Mouse (Mus musculus) lung, postnatal 0 days (tissue): ENCODE data around the gene Ppa1. TPM values are rescaled to one million over a fixed set of nuclear protein-coding genes. Genes with fewer than 3 reads are reported as not detected.

ENCODE experiments used
- ATAC-seq: fragments of 200-750 bp; cut with Nextera tagmentation; 2 replicates; pipeline ENCODE4 v1.8.0; 2017; ENCODE audit warnings: moderate library complexity
- DNase-seq: peaks from one replicate; pipeline ENCODE4 v3.0.0-alpha.2; 2016; ENCODE audit warnings: low spot score
- H3K27ac ChIP-seq: fragments of 300-500 bp; sonication (generic); 2 replicates; pipeline ENCODE4 v1.5.1; 2014; ENCODE audit warnings: antibody characterized with exemption, mild to moderate bottlenecking, low read length, mixed read lengths
- H3K27me3 ChIP-seq: fragments of 300-500 bp; sonication (generic); replicated peaks from 2 replicates; pipeline ENCODE4 v1.6.1; 2014; ENCODE audit warnings: low read length, mixed read lengths; ENCODE audit not compliant: insufficient read depth
- H3K36me3 ChIP-seq: fragments of 300-500 bp; sonication (generic); 2 replicates; pipeline ENCODE4 v1.6.1; 2014; ENCODE audit warnings: low read length, mixed read lengths; ENCODE audit not compliant: insufficient read depth
- H3K4me1 ChIP-seq: fragments of 300-500 bp; sonication (generic); 2 replicates; pipeline ENCODE4 v1.6.1; 2014; ENCODE audit warnings: antibody characterized with exemption, low read depth, low read length, mixed read lengths; ENCODE audit not compliant: insufficient read depth
- H3K4me2 ChIP-seq: fragments of 300-500 bp; sonication (generic); replicated peaks from 2 replicates; pipeline ENCODE4 v1.6.1; 2014; ENCODE audit warnings: low read depth, mild to moderate bottlenecking, low read length, moderate library complexity, mixed read lengths
- H3K4me3 ChIP-seq: fragments of 300-500 bp; sonication (generic); 2 replicates; pipeline ENCODE4 v1.5.1; 2014; ENCODE audit warnings: low read depth, low read length
- H3K9ac ChIP-seq: fragments of 300-500 bp; sonication (generic); replicated peaks from 2 replicates; pipeline ENCODE4 v1.6.1; 2014; ENCODE audit warnings: low read depth, mild to moderate bottlenecking
- H3K9me3 ChIP-seq: fragments of 300-500 bp; sonication (generic); 2 replicates; pipeline ENCODE4 v1.6.1; 2016; ENCODE audit warnings: low read length, mixed read lengths
- CTCF ChIP-seq: IDR thresholded peaks from 2 replicates; pipeline ENCODE4 v1.5.1; 2016; ENCODE audit warnings: antibody characterized with exemption, mild to moderate bottlenecking
- EP300 ChIP-seq: IDR thresholded peaks from 2 replicates; pipeline ENCODE4 v1.6.1; 2016; ENCODE audit warnings: antibody characterized with exemption, mild to moderate bottlenecking, control low read depth
- WGBS: fragments of 180-500 bp; shearing (Covaris S2); extraction: QIAGEN DNeasy Blood & Tissue Kit; methylation state at CpG from one replicate; pipeline ENCODE4 v1.1.7; 2014; 5-methylcytosine and 5-hydroxymethylcytosine counted together
- polyA plus RNA-seq: library from polyadenylated mRNA; unstranded; fragments of >200 nt; fragmentation: Nextera tagmentation; extraction: Ambion mirVana; gene quantifications from 2 replicates; pipeline ENCODE4 v1.2.1, GENCODE M21; 2015

Gene Ppa1
- polyA plus RNA-seq, 1 experiment from 2014 or later: 39.8 TPM

DNA sequence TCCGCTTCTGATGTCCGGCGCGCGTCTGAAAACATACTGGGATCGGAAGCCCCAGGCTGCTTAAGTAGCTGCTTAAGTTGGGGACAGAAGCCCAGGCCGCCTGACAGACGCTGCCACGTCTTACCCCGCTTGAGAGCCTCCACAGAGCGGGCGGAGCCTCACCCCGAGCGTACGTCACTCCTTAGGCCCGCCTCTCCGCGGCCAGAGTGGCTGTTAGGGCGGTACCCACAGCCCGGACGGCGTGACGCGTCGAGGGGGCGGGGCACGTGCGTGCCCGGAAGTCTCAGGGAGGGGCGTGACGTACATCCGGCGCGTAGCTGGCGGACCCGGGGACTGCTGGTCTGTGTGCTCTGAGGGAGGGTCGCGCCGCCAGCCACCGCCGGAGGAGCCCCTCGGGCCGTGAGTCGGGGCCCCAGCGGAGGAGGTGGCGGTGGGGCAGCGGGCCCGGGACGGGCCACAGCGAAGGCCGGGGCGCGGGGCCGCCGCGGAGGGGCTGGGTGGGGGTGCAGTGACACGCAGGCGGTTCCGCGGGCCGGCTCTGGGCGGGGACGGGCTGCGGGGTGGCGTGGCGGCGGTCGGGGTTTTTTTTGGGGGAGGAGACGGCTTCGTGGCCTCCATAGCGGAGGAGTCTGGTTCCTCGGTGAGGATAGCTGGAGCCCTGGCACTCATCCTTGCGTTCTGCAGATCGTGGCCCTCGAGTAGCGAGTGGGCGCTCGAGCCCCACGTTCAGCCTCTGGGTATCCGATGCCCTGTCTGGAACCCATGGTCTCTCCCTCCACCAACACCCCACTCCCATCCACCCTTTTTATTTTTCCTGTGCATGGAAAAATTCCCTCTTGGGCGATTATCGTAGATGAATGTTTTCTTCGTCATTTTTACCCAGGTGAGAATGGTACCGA is 31.9 kb downstream of the Ppa1 start, which contains the start of gene Sar1a:
Sar1a (plus strand) TSS at position 285 of the 899 bp plus-strand sequence.
- 2% methylated on average over 67 of the region's 84 CpGs for WGBS
- Histone ChIP-seq H3K4me2 (peak within 1 kb of the TSS; percentile 60), H3K27ac (peak within 1 kb of the TSS; percentile 92), H3K4me3 (peak within 1 kb of the TSS; percentile 95), H3K36me3 (no peaks in the 10 kb centered on the region), H3K9me3 (no peaks in the 10 kb centered on the region), H3K9ac (peak within 1 kb of the TSS; percentile 92), H3K4me1 (peaks cover 11% of the 10 kb centered on the region; the same call in 1 of the 2 replicates), H3K27me3 (no peaks in the 10 kb centered on the region)
- ATAC-seq: peak; percentile 100
- peak; percentile 98 for DNase-seq
- TF ChIP-seq CTCF: no peak

- Histone ChIP-seq H3K27ac (no peak overlapping the region), H3K36me3 (peaks cover 56% of the 10 kb centered on the region), H3K9me3 (no peaks in the 10 kb centered on the region), H3K27me3 (no peaks in the 10 kb centered on the region), H3K9ac (no peak overlapping the region), H3K4me3 (no peak overlapping the region), H3K4me1 (no peaks in the 10 kb centered on the region), H3K4me2 (no peak overlapping the region)
- 82% methylated on average over 8 of the region's 8 CpGs for WGBS
- TF ChIP-seq CTCF (no peak), EP300 (no peak)
- DNase-seq (no peak), ATAC-seq (no peak)
These were observed 41.1 kb downstream of the Ppa1 start for GRCm38 (mm10) chr10:61689405-61689804.

DNA sequence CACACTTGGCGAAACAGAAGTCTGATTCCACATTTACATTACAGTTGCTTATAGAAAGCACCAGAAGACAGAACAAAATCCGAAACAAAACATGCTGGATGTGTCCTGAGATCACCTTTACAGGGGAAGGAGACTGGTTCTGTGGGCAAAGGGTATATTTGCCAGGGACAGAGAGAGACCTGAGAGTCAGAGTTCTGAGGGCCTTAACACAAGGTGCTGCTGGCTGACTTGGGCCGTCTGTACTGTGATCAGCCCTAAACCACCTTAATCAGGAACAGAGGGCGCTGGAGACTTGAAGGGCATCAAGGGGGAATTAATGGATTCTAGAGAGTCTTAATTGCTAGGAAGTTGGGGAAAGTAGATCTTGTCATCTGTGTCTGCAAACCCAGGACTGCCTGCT is 45.2 kb downstream of the Ppa1 start:
- H3K27ac ChIP-seq: no peak overlapping the region
- TF ChIP-seq CTCF (no peak), EP300 (no peak)
- no peaks in the 10 kb centered on the region for H3K9me3 ChIP-seq
- no peak overlapping the region for H3K4me2 ChIP-seq
- H3K36me3 ChIP-seq: peaks cover 34% of the 10 kb centered on the region
- ATAC-seq: no peak
- no peaks in the 10 kb centered on the region for H3K27me3 ChIP-seq
- H3K4me1 ChIP-seq: peaks cover 8% of the 10 kb centered on the region; the same call in 1 of the 2 replicates
- H3K4me3 ChIP-seq: no peak overlapping the region
- H3K9ac ChIP-seq: no peak overlapping the region
- WGBS: 70% methylated on average over 4 of the region's 4 CpGs
- DNase-seq: no peak

DNA sequence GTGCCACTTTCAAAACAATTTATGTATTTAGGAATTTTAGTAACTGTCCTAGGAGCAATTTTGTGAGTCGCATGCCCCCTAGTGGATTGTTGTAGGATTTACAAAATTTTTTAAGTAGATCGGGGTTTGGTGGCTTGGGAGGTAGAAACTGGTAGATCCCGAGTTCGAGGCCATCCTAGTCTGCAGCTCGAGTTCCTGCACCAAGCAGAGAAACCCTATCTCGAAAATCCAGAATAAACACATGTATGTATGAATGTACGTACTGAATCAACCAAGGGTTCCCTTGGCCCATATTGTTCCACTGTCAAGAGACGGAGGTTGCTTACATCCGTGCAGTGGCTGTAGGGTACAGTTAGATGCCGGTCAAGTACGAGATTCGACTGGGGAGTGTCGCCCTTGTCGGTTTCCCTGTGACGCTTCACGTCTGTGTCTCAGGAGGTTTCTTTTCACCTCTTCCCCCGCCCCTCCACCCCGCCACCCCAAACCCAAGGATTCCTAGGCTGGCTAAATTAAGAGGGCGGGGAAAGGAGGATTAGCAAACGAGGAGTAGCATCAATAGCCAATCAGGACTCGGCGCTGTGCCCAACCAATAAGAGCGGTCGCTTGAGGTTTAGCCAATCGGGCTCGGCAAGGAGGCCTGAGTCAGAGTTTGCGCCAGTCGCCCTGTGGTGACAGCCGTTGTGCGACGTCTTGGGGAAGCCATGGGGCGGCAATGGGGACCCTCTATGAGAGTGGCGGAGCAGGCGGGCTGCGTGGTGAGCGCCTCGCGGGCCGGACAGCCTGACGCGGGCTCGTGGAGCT is 46.7 kb downstream of the Ppa1 start, which contains the start of gene Tysnd1:
Tysnd1 (plus strand) TSS at position 645 of the 801 bp plus-strand sequence.
- DNase-seq (peak; percentile 99), ATAC-seq (peak; percentile 98)
- Histone ChIP-seq H3K9ac (peak within 1 kb of the TSS; percentile 66), H3K9me3 (no peaks in the 10 kb centered on the region), H3K4me3 (peak within 1 kb of the TSS; percentile 93), H3K4me1 (peaks cover 8% of the 10 kb centered on the region; the same call in 1 of the 2 replicates), H3K4me2 (peak within 1 kb of the TSS; percentile 100), H3K27me3 (no peaks in the 10 kb centered on the region), H3K27ac (no peak within 1 kb of the TSS), H3K36me3 (peaks cover 26% of the 10 kb centered on the region; the same call in 1 of the 2 replicates)
- WGBS: 2% methylated on average over 42 of the region's 42 CpGs
- TF ChIP-seq CTCF (peak; percentile 59), EP300 (no peak)

DNA sequence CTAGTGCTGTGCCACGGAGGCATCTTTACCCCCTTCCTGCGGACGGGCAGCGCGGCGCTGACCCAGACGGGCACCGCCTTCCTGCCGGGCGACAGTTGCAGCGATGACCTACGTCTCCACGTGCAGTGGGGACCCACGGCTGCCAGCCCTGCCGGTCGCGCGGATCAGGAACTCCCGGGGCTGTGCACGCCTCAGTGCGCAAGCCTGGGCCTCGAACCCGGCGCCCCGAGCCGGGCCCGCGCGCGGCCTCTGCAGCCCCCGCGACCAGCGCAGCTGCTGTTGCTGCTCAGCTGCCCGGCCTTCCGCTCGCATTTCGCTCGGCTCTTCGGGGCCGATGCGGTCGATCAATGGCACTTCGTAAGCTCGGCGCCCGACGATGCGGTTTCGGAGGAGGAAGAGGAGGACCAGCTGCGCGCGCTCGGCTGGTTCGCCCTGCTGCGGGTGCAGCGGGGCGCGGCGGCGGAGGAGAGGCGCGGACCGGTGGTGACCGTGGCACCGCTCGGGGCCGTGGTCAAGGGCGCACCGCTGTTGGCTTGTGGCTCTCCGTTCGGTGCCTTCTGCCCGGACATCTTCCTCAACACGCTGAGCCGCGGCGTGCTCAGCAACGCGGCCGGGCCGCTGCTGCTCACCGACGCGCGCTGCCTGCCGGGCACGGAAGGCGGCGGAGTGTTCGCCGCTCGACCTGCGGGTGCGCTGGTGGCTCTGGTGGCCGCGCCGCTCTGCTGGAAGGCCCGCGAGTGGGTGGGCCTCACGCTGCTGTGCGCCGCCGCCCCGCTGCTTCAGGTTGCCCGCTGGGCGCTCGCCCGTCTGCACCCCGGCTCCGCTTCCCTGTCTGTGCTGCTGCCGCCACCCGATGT is 47.6 kb downstream of the Ppa1 start:
- 2% methylated on average over 81 of the region's 111 CpGs for WGBS
- H3K4me3 ChIP-seq: peak overlapping the region; percentile 93
- TF ChIP-seq CTCF (0 out of 2 replicates have a peak, but pooled peaks have one; percentile 1), EP300 (no peak)
- H3K27me3 ChIP-seq: no peaks in the 10 kb centered on the region
- no peaks in the 10 kb centered on the region for H3K9me3 ChIP-seq
- ATAC-seq (peak; percentile 52), DNase-seq (peak; percentile 11)
- H3K36me3 ChIP-seq: peaks cover 17% of the 10 kb centered on the region; the same call in 1 of the 2 replicates
- peak overlapping the region; percentile 100 for H3K4me2 ChIP-seq
- H3K4me1 ChIP-seq: peaks cover 8% of the 10 kb centered on the region; the same call in 1 of the 2 replicates
- peak overlapping the region; percentile 66 for H3K9ac ChIP-seq
- no peak overlapping the region for H3K27ac ChIP-seq
